Mouse (Mus musculus) CD4-positive helper T cell, adult 2 months (primary cell): ENCODE results near the gene Dnajc28.

ENCODE experiments used
- DNase-seq: peaks from one replicate; pipeline ENCODE4 v3.0.0-alpha.2; 2012; ENCODE audit warnings: low read depth, missing footprints, low spot score

Dnajc28 gene

DNA sequence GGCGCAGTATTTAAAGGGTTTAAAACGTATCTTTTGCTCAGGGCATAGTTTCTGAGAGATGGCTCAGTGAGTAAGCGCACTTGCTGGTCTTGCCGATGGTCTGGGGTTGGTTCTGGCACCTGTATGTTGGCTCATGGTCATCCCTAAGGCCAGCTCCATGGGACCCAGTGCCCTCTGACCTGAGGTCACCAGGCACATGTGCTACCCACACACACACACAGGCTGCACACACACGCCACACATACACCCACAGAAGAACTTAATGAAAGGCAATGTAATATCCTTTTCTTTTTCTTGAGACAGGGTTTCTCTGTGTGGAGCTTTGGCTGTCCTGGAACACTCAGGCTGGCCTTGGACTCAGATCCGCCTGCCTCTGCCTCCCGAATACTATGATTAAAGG is 14.1 kb upstream of the Dnajc28 start:
- no peak for DNase-seq

DNA sequence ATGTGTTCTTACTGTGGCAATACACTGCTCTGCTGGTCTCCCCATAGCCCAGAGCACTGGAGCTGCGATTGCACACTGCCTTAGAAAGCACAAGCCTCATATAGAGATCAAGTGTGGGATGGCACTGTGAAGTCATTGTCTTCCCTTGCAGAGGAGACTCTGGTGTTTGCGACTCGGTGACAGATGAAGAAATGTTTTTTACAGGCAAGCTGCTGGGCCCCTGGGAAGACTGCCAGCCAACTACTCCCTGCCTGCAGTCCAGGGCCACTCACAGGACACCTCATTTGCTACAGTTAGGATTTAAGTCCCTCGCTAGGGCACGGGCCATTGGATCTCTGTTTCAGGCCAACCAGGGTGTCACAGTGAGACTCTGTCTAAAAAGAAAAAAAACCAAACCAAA is 13.6 kb upstream of the Dnajc28 start:
- no peak for DNase-seq

DNA sequence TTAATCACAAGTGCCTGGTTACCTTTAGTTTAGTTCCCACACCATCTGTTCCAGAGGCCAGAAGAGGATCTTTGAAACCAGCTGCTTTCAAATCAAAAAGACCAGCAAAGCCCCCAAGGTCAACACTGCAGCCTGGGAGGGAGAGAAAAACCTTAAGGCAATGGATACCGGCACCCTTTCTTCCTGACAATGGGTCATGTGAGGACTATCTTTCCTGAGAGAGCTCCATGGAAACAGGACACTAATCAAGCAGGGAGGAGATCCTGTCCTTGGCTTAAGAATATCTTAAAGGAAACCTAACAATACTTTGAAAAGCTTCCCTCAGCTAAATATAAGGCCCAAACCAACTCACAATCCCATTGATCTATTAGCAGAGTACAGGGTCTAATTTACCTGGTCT is 11.8 kb upstream of the Dnajc28 start:
- DNase-seq: no peak

DNA sequence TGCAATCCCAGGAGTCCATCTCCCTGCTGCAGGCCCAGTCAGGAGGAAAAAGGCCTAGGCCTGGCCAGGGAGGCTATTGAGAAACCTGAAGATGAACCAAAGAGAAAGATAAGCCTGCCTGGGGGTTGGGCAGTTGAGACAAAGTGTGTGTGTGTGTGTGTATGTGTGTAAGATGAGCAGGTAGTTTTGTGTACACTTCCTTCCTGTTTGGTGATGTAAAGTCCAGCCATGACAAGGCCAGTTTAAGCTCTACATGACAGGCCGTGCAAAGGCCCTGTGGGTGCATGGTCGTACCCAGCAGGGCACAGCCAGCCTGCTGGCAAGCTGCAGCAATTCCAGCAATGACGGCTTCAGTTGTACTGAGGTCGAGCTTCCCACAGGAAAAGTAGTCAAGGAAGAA is 10.9 kb upstream of the Dnajc28 start:
- DNase-seq: no peak

DNA sequence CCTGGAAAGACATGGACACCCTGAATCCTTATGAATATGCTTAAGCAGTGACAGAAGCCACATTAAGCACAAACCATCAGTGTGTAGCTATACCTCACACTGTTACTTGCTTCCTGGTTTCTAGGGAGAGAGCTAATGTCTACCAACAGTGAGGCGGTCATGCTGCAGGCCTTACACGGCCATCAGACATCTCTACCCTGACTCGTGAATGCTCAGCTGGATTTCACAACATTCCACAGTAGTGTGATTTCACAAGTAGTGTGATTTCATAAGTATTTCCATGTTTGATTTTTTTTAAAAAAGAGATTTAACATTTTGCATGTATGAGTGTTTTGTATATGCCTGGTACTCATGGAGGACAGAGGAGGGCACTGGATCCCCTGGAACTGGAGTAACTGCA is 9.8 kb upstream of the Dnajc28 start:
- DNase-seq: no peak

DNA sequence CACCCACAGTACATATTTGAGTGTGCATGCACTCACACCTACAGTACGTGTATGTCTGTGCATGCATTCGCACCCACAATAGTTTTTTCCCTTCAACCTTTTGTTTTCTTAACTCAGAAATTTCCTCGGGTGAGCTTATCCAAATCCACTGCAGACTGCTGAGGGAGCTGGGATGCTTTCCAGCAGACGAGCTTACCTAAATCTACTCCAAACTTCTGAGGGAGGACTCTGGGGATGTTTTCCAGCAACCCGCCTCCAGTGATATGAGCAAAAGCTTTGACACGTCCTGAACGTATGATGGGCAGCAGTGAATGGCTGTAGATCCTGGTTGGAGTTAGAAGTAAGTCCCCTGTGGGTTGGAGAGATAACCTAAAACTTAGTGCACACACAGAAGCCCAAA is 9.0 kb upstream of the Dnajc28 start:
- DNase-seq: no peak

DNA sequence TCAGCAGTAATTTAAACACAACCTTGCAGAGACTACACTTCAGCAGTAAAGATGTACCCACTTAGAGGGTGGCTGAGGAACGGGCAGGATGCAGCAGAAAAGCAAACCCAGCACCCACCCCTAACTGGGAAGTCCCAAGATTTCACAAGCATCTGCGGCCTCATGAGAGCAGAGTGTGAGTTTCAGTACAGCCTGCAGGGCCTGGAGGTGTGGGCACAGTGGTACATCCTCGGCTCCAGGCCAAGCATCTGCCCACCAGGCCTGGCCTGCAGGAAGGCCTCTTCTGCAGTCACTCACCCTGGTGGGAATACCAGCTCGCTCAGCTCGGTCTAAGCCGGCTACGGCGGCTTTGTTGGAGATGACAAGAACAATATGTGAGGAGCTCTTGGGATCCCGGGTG is 4.2 kb upstream of the Dnajc28 start:
- no peak for DNase-seq

DNA sequence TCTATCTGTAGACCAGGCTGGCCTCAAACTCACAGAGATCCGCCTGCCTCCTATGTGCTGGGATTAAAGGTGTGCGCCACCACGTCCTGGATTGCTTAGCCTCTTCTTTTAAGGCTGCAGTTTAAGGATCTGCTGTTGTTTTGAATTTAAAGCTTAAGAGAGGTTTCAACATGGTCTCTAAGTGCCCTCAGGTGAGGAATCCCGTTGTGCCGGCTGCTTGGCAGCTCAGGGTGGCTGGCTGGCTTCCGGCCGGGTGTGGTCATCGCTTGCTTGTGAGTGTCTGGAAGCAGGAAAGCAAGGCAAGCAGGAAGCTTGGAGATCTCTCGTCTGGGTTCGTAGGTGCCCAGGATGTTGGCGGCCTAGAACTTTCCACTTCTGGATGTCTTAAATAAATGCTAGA is 2.2 kb upstream of the Dnajc28 start:
- DNase-seq: no peak

DNA sequence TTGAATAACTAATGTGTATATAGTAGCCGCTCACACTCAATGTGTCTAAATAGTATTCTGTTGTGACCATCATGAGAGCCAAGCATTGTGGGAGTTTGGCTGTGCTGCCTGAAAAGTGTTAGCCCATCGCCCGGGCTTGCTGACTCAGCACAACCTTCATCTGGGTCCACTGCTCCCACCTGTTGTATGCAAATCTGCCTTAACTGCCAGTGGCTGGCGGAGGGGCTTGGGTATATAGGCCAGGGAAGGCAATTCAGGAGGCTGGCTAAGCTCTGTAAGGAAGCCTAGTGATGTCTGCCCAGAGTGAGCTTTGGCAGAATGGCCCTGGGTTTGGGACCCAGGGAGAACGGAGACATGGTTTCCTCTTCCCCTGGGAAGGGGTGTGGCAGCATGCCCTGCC is 1.4 kb upstream of the Dnajc28 start:
- no peak for DNase-seq

DNA sequence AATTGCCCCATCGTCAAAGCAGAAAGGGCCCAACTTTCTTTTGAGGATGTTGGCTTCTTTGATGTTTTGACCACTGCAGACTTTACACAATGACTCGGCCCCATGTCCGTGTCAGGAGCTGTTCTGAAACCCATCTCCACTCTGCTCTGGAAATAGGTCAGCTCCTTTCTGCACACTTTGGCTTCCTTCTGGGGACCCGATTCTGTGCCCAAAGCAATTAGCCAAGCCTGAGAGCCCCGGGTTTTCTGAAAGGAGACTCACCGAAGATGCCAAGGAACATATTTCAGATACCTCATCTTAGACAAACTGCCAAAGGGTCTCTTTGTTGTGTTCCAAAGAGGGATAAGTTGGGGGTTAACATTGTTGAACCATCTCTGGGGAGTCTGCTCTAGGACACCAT is 4.3 kb downstream of the Dnajc28 start:
- no peak for DNase-seq

DNA sequence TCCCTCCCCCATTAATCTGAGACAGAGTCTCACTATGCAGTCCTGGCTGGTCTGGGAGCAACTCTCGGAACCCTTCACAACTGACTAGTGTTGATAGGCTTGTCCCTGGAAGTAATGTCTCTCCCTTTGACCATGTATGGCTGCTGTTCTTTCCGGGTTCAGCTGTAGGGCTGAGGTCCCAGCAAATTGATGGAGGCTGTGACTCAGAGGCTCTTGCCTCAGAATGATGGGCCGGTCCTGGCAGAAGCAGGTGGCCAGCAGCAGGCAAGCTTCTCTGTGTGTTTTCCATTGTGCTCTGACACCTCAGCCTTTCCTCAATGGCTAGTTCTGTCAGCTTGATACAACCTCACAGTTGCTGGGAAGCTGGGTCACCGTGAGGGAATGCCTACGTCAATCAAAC is 6.3 kb downstream of the Dnajc28 start:
- DNase-seq: no peak

DNA sequence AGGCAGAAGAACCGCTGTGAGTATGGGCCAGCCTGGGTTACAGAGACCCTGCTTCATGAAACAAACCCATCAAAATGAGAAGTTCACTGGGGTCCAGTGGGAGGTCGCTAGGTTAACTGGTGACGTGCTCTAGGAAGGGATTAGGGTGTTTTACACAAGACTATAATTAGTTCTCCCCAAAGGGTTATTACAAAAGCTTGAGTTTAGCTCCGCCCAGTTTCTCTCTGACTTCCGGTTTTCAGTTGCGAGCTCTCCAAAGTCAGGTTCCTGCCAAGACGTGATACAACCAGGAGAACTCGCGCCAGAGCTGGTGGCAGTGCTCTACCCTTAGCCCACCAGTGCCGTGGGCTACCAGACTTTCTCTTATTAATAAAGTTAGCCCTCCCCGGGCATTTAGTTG is 7.6 kb downstream of the Dnajc28 start:
- DNase-seq: no peak

DNA sequence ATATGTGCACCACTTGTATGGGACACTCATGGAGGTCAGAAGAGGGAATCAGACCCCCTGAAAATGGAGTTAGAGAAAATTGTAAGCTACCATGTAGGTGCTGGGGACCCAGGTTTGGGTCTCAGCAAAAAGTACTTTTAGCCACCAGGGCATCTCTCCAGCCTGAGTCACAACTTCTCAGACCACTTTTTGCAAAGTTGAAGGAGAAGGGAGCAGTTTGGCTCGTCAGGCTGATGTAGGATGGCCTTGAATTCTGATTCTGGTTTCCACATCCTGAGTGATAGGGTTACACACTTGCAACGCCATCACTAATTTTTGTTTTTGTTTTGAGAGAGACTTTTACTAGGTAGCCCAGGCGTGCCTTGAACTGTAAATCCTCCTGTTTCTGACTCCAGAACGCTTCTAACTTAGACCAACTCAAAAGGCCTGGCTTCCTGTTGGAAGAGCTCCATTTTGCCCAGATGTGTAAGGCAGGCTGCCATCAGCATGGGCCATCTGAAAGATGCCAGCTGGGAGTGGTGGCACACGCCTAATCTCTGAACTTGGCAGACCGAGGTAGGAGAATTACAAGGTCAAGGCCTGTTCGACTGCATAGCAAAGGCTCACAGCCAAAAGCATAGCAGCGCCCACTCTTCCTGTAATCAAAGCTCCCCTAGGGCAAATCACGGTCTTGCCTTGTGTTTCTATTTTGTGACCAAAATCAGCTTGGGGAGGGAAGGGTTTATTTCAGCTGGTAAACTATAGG is 9.2 kb downstream of the Dnajc28 start:
- DNase-seq: no peak

DNA sequence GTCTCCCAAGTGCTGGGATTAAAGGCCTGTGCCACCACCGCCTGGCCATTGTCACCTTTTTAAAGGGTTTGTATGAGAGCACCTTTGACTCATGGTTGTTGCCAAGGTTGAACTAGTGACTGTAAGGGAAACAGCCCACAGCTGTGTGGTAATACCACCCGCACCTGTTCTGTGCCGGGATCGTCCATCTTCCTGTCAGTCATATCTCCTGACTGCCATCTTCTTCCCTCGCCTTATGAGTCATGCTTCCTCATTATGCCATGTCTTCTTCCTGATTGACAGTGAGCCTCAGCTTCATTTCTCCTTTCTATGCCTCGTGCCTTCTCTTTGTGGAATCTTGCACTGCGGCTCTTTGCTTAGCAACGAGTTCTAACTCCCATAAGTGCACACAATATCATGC is 11.9 kb downstream of the Dnajc28 start:
- DNase-seq: no peak

DNA sequence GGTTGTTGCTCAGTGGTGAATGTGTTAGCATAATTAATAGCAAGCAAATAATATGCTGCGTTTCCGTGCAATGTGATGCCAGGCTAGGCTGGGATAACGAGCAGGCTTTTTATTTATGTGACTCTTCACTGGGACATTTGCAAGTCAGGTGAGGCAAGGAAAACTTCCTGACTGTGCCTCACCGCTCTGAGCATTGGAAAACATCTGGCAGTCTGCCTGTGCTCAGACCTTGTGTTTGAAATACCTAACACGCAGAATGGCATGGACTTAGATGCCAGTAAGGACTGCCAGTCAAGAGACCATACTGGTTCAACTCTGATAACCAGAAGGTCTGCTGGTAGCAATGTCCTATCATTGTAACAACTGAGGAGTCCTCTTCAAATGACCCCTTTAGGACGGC is 13.7 kb downstream of the Dnajc28 start:
- no peak for DNase-seq

DNA sequence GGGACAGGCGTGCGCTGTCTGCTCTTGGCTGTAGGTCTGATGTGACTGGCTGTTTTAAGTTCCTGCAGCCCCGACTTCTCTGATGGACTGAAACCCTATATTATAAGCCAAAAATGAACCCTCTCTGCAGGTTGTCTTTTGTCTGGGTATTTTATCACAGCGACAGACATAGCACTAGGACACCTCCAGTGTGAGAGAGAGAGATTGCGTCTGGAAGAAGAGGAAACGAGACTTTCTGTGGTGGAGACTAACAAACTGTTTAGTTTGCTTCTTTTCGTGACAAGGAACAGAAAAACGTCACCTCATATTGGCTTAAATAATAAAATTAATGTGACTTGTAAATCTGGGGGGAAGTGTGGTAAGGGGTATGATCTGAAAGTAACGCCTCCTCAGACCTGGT is 17.1 kb downstream of the Dnajc28 start:
- no peak for DNase-seq

DNA sequence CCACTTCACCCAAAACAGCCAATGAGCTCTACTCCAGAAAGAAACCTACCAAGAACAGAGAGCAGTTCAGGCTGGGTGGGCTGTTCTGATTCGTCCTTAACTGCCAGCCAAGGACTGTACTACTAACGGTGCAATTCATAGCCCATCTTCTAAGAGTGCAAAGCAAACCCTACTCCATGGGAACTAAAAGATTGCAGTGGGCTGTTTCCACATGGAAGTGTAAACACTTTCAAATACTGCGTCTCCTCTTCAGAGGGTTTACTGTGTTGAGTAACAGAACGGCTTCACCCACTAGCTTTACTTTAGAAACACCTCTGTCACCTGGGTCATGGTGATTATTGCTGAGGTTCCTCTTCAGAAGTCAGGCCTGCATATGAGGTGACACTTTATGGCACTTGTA is 17.7 kb downstream of the Dnajc28 start:
- no peak for DNase-seq

DNA sequence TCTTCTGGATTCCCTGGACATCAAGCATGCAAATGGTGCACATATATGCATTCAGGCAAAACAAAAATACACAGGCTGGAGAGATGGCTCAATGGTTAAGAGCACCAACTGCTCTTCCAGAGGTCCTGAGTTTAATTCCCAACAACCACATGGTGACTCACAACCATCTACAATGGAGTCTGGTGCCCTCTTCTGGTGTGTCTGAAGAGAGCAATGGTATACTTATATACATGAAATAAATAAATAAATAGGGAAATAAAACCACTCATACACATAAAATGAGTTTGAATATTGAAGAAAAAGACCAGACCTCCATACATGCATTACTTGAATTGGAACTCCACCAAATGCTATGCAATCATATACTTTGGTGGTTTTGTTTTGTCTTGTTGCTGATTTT is 19.6 kb downstream of the Dnajc28 start:
- DNase-seq: no peak

DNA sequence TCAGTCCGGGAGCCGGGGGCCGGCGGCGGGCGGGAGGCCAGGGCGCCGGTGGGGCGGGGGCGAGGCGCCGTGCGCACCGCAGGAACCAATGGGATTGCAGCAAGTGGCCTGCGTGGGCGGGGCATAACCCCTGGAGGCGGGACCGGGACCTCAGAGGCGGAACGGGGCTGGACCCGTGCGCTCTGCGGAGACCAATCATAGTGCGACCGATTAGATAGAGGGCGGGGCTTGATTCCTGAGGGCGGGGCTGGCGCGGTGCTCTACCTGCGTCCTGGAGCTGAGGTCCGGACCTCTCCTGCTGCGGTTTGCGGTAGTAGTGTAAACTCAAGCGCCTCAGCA is 21.2 kb downstream of the Dnajc28 start, which contains the start of gene Tmem50b:
Tmem50b (minus strand) TSS at position 129 of the 339 bp plus-strand sequence.
- peak; percentile 98 for DNase-seq

DNA sequence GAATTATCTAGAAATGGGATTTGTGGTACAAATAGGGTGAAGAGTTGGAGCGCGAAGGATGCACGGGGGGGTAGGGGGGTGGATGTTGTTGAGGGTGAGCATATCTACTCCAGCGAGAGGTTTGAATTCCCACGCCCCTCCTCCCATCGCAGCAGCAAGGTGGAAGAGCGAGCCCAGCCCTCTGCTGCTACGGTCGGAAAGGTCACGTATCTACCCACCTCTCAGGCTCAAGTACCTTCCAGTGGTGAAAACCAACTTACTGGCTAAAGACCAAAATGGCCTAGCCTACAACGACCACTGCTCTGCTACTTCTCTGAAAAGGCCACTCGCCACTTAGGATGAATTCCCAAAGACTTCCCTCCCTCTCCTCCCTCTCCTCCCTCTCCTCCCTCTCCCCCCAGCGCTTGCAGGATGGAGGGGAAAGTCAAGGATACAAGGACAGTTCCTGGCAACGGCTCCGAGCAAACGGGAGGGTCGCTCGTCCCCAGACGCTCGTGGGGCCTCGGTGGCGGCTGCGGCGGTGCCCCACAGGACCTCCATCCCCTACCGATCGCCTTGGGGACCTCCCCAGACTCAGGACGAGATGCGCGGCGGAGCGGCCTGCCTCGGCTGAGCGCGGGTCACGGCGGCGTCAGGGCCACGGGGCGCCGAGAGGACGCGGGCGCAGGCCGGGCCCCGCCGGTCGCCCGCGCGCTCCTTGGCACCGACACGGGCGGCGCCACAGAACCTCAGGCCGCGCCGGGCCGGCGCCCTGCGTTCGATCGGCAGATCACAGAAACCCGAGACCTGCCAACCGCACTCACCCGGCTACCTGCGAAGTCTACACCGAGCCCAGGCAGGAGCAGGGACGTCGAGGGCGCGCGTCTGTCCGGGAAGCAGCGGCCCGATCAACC is 21.8 kb downstream of the Dnajc28 start:
- peak; percentile 74 for DNase-seq

DNA sequence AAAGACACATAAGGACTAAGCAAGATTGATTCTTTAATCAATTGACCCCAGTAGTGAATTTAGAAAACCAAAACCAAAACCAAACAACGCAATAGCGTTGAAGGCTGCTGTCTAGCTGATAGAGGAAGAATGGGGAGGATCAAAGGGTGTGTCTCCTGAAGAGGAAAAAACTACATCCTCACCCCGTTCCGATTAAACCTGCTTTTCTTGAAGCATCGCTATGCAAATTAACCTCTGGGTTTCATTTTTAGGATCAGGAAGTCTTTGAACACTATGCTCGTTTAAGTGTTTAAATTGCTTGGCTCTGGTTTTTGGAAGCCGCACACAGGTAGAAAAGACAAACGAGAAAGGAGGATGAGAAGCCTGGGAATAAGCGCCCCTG is 22.4 kb downstream of the Dnajc28 start:
- DNase-seq: peak; percentile 88

DNA sequence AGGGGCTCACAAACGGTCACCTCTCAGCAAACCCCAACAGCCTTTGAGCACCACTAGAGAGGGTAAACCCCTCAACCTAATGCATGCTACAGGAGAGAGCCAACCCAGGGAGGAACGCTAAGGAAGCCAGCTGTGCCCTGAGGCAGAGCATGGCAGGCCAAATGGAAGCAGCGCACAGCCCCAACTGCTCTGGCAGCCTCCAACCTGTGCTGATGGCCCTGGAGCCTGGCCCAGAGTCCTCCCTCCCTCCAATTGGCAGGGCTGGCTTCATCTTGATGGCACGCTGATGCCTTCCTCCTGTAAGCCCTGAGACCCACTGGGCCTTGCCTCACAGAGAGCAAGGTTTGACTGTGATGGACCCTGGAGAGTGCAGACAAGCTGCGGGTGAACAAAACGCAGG is 23.8 kb downstream of the Dnajc28 start:
- no peak for DNase-seq

DNA sequence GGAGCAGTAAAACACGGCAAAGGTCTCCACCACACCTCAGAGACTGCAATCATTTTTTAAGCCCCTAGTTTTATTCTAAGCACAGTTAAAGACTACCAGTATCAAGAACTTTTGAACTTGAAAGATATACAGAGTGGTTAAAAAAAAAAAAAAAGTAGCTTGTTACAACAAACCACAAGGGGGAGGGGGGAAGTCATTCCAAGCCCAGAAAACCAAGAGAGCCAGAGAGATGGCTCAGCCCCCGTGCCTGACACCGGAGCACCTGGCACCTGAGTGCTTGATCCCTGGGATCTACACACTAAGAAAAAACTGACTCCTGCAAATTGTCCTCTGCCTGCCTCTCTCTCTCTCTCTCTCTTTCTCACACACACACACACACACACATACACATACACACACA is 25.6 kb downstream of the Dnajc28 start:
- DNase-seq: peak; percentile 42
